Mouse (Mus musculus) gastrocnemius, postnatal 10 days (tissue): ENCODE data around the gene Stk32b. TPM values are rescaled to one million over a fixed set of nuclear protein-coding genes. Genes with fewer than 3 reads are reported as not detected.

Experiments used
- DNase-seq: peaks from one replicate; pipeline ENCODE4 v3.0.0; 2021; ENCODE audit warnings: mixed read lengths
- long read RNA-seq, 2 experiments: library from polyadenylated mRNA; stranded (forward); transcript quantifications; one replicate each; pipeline ENCODE4 v2.0.0; 2021
- total RNA-seq, 2 experiments: library from RNA; stranded (reverse); gene quantifications; 2 replicates each; pipeline ENCODE4 v1.2.3; 2021

The Stk32b gene
- total RNA-seq: under 1 TPM; 0.14 to 0.16 TPM
- long read RNA-seq, experiment 1: 0 reads
- long read RNA-seq, experiment 2: 0 reads

DNA sequence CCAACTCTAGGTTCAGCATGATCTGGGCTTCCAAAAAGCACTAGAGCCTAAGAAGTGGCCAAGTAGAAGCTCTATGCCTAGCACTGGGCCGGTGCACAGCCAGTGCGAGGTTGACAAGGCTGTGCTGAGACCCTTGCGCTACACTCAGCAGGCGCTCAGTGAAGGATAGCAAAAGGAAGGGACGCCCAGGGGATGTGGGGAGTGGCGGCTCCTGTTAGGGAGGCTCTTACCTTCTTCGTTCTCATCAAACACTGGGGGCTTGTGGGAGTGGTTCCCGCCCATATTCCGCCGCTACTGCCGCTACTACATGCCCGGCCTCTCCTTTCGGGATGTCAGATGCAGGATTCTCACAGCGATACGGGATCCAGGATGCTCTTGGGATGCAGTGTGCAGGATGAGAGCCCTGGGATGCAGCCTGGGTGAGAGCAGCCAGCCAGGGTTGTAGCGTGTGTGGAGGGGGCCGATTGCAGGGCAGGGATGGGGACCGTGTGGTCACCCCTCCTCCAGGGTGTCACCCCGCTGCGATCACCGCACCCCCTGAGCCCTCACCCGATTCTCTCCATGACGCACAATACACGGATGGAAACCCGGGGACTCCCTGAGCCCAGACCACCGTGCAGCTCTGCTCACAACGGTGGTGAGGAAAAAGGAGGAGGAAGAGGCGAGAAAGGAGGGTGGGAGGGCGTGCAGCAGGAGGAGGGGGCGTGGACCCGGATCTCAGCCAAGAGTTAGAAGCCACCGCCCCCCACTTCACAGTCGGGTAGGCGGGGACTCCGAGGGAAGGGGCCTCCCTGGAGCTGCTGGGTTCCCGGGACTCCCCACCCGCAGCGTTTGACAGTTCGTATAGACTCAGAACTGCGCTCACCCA lies at the start of gene Stk32b:
TSS of gene Stk32b (minus strand) at position 667 of the 868 bp plus-strand sequence.
- no peak for DNase-seq

DNA sequence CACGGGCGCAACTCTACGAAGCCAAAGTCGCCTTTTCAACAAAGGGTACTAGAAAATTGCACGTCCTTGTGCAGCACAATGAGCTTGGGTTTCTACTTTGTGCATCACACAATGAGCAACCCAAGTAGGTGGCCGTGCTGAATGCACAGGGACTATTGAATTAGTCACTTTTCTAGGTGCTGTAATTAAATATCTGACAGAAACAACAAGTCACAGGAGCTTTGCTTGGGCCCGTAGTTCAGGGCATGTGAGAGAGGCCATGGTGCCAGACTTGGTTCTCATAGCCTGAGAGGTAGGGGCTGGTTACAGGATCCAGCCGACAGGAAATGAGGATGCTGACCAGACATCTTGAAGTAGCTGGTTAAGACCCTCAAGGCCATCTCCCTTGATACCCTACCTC lies 48.9 kb upstream of the Stk32b start:
- no peak for DNase-seq

DNA sequence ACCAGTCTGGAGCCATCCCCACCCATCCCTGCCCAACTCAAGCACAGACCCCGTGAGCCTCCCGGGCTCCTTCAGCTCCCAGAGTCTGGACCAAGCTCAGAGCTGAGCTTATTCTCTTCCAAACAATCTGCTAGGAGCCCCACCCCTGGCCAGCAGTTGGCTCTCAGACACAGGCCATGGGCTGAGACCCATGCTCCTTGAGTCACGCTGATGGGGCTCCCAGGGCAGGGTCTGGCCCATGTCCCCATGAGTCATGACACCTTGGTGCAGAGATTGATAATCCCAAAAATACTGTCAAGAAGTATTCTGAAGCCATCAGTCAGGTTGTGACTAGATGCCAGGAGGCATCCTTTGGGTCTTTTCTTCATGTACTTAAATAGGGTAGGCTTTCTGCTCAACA lies 45.1 kb upstream of the Stk32b start:
- DNase-seq: no peak

DNA sequence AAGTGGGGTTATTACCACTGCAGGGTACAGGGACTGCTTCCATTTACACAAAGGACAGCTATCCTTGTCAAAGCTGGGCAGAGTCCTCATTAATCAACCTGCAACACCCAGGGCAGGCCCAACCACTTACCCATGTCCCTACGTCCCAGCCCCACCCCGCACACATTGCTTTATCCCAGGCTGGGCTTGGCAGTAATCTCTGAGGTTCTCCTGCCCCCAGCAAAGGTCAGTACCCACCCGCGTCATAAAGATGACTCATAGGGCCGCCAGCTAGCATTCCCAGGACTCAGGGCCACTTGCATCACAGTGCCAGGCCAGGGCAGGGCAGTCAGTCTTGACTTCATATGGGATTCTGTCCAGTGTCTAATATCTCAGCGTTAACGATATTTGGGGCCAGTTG lies 36.4 kb upstream of the Stk32b start:
- no peak for DNase-seq

DNA sequence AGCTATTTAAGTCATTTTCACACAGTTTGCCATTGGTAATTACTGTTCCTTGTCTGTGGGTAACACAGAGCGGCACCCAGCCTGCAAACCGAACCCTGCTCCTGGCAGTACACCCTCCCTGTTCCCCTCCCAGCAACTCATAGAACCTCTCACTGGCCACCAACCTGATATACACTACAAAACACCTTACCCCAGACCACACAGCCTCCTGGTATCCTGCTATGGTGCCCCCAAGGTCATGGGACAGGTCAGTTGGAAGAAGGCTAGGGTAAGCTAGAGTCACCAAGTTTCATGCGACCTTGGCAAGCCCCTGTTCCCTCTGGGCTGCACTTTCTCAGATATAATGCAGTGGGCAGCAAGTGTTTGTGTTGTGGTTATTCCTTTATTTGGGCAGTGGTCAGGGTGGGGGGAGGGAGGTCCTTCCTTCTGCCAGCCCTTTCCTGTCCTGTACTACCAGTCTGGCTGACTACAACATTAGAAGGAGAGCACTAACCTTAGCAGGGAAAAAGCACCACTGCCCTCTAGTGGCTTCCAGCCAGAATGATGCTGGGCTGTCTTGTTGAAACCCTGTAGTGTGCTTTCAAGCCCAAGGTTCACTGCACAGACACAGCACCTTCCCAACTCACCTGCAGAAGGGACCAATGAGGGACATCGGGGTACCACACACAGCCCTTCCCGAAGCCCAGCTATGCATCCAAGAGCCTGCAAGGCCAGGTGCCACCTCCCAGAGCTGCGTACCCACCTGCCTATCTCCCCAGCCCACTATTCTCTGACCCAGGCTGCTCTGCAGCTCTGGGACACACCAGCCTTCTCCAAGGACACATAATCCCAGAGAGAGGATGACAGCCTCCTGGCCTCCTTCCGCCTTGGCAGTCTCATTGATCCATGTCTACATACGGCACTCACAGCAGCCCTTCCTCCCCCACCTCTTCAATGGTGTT lies 35.3 kb upstream of the Stk32b start:
- DNase-seq: peak; percentile 70

GRCm38 (mm10) chr5:37743889-37744707 lies 27.1 kb upstream of the Stk32b start:
- DNase-seq: no peak

- DNase-seq: no peak
Measured at GRCm38 (mm10) chr5:37736213-37736612, 19.2 kb upstream of the Stk32b start.

DNA sequence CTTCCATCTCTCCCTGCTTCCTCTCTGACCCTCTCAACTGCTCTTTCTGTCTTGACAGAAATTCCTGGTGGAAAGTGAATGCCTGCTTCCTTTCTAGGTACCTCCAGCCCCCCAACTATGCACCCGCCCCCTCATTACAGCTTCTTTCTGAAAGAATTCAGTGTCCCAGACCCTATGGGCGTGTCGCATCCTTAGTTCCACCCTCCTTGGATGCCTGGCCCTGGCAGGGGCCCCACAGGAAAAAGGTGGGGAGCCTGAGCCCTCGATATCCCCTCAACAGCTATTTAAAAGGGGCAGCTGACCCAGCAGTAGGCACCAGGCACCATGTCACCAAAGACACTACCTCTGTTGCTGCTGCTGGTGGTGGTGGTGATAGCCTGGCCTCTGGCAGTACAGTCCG lies 18.3 kb upstream of the Stk32b start, which contains the start of gene Cytl1:
TSS of gene Cytl1 (plus strand) at position 296 of the 400 bp plus-strand sequence.
- DNase-seq: no peak

DNA sequence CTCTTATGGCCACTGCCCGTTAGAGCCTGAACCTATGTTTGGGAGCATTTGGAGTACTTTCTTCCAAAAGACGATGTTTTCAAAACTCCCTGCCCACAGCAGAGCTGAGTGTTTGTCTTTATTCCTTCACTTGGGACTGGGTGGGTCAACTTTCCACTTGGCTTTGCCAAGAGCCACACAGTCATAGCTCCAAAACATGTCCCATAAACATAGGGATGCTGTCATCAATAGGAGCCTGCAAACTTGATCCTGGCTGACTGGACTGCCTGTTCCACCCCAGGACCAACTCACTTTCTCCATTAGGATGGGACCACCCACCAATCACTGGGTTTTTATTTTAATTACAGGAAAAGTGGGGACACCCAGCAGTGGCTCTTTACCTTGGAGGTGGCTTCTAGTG lies 13.8 kb upstream of the Stk32b start:
- DNase-seq: no peak

GRCm38 (mm10) chr5:37725220-37725886 lies 8.4 kb upstream of the Stk32b start:
- no peak for DNase-seq

DNA sequence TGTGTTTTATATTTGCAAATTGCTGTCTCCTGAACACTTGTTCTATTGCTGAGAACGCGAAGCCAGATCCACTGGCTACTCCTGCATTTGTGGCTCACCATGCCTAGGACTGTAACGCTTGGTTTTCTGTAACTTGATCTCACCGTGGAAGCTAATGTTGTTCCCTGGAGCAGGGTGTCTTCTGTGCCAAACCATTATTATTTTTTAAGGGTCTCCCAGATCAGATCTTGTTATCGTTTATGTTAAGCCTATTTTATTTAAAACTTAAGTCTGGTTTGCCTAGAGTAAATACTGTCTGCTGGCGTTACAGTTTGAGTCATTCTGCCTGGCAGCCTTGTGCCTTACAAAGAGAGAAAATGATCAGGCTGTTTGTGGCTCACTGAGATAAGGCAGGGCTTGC lies 3.7 kb upstream of the Stk32b start:
- no peak for DNase-seq

- peak; percentile 40 for DNase-seq
Measured at GRCm38 (mm10) chr5:37717384-37717963, 503 bp upstream of the Stk32b start.

DNA sequence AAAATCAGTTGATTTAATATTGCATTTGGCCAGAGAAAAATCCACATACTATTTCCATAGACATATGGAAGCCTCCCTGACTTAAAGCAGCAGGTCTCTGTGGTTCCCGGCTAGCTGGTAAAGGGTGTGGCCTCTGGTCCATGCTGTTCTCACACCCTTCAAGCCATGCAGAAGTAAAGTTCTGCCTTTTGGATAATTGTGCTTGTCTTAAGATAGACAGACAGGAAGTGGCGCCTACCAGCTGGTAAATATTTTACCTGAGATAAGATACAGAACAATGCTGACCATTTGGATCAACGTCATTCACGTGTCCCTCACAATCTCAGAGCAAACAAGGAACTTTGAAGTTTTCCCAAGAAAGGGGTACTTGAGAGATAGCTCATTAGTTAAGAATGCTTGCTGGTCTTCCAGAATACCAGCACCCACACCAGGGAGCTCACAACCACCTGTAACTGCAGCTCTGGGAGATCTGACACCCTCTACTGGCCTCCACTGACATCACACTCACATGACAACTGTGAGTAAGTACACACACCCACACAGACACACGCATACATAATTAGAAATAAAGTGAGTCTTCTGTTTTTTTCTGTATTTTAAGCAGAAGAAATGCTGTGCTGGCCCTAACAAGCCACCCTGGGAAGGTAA lies 7.6 kb downstream of the Stk32b start:
- DNase-seq: no peak

DNA sequence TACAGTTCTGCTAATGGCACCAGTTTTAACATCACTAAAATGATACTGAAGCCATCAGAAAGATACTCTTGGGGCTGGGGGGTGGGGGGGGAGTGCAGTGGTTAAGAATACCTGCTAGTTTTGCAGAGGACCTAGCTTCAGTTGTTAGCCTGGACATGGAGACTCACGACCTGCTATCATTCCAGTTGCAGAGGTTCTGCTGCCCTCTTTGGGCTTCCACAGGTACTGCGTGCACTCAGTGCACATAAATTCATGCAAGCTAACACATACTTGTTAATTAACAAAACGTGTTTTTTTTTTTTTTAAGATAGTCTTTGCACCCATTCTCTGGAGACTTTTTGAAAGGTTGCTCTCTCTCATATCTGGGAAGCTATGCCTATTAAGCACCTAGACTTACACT lies 8.8 kb downstream of the Stk32b start:
- DNase-seq: no peak

DNA sequence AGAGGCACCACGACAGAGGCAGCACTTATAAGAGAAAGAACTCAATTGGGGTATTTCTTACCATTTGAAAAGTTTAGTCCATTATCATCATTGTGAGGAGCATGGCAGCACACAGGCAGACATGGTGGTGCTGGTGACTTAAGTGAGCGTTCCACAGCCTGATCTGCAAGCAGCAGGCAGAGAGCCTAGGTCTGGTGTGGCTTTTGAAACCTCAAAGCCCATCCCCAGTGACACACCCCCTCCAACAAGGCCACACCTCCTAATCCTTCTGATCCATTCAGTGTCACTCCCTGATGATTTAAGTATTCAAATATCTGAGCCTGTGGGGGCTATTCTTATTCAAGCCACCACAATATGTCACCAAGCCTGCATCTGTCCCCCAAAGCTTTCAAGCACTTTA lies 12.0 kb downstream of the Stk32b start:
- DNase-seq: no peak

GRCm38 (mm10) chr5:37699757-37700156 lies 17.2 kb downstream of the Stk32b start:
- DNase-seq: no peak

- DNase-seq: no peak
Measured at GRCm38 (mm10) chr5:37697286-37697685, 19.7 kb downstream of the Stk32b start.

- DNase-seq: no peak
Measured at GRCm38 (mm10) chr5:37695773-37696172, 21.2 kb downstream of the Stk32b start.

DNA sequence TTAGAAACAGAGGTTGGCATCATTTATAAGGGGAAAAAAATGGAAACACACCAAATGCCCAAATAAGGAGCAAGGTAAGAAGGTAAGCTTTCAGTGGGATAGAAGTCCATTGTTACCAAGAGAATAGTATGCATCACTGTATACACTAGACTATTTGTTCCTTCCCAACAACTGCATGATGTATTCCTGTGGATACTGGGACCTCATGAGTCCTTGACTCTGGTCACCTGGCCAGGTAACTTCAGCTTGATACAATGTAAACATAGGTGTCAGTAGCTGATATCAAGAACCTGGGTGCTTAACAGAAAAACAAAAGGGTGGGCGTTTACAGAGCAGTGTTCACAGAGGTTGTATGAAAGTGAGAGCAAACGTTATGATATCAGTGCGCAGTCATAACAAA lies 24.2 kb downstream of the Stk32b start:
- DNase-seq: no peak

GRCm38 (mm10) chr5:37670781-37671180 lies 46.2 kb downstream of the Stk32b start:
- DNase-seq: no peak

GRCm38 (mm10) chr5:37664962-37665361 lies 52.0 kb downstream of the Stk32b start:
- no peak for DNase-seq
